Mouse (Mus musculus) cerebellum, adult 8-10 months (tissue): ENCODE results near the gene Krt84.

Source experiments
- DNase-seq: peaks from one replicate; pipeline ENCODE4 v3.0.0; 2022

Gene Krt84

DNA sequence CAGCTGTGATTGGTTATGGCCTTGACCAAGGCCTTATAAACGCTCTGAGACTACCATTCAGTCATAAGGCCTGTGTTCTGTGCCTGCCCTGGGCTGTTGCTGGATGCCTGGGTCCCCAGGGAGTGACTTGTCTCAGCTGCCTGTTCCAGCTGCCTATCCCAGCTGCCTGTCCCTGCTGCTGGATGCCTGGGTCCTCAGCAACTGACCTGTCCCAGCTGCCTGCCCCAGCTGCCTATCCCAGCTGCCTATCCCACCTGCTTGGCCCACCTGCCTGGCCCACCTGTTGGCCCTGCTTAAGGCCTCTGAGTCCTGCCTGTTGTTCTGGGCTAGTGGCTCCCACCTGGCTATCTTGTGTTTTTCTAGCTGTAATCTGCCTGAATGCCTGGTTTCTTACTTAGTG lies 38.4 kb downstream of the Krt84 start:
- no peak for DNase-seq

DNA sequence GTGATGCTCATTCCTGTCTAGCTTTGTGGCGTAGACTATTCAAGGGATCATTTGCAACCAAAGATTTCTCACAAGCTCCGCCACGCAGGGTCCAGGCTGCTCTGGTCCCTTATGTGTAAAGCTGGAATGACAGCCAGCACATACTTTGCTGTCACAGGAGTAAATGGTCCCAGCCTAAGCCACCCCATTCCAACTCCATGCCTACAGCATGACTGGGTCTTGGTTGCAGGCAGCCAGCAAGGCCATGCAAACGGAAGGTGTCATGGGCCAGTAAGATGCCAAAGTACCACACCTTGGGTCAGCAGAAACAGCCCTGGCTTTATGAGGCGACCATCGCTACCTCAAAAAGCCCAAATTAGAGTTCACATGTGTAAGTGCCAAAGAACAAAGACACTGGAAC lies 38.9 kb downstream of the Krt84 start:
- DNase-seq: no peak

DNA sequence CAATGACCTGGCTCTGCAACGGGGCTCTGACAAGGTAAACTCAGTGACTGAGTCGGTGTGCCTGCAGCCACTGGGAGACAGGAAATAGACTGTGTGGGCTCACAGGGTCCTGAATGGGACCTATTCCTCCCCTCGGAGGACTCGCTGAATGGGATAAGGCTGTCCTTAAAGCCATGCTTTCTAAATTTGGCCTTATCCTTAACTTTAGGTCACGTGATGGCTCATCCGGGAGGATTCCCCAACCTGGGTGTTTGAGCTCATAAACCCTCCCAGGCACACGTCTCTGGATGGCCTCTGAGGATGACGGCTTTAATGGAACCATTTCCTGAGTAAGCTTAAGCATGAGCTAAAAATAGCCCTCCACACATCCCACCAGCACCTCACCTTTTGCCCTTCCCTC lies 39.9 kb downstream of the Krt84 start:
- DNase-seq: no peak

DNA sequence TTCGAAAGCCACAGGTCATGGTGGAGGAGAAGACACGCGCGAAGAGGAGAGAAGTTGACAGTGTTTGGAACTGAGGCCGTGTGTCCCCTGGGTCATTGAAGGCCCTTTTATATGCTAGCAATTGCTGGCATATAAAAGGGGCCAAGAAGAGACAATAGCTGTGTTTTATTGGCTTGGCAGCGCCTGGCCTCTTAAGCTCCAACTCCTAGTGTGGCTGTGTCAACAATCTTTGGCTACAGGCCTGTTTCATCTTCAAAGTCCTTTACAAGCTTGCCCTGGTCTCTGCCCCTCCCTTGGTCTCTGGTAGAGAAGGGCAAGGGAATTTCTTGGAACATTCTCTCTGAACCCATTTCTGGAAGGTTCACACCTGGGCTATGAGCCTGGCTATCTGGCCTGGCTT lies 41.2 kb downstream of the Krt84 start, which contains the start of gene Krt83:
TSS of gene Krt83 (minus strand) at position 82 of the 400 bp plus-strand sequence.
- no peak for DNase-seq

DNA sequence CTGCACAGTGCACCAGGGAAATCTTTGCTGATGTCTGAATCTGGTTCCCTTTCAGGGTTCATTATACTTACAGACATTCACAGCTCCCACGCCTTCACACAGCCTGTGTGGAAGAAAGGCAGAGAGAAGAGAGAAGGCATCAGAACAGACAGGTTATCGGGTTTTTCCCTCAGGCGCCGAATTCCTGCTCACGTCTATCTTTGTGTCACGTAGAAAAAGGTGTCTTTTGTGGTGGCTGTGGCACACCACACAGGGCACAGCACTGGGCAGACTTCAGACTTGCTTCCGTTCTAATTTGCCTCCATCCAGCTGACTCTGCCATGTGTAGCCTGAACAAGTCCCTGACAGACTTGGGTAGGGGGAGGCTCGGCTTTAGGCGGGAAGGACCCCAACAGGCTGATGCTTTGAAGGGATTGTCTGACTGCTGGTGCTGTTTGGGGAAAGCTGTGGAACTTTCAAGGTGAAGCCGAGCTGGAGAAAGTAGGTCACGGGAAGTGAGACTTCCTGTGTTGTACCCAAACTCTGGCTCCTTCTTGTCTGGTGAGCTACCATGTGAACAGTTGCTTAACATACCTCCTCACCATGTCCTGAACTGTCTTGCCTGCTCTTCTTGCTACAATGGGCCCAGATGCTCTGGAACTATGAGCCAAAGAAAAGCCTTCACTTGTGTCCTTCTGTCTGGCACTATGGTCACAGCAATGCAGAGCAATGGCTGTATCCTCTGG lies 46.5 kb downstream of the Krt84 start:
- no peak for DNase-seq

DNA sequence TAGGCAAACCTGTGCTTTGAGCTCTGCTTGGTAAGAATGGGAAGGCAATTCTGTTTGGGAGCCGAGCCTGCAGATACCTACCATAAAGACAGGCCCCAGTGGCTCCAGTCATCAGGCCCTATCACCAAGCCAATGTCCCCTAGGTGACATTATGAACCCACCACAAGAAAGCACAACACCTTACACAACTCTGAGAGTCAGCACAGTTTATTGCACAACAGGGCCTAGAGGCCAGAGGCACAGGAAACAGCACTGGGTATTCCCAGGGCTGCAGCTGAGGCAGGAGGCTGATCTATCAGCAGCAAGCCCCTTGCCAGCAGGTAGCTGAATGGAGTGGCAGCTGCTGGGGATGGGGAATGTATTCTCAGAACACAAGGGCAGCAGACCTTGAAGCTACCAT lies 47.7 kb downstream of the Krt84 start:
- no peak for DNase-seq

DNA sequence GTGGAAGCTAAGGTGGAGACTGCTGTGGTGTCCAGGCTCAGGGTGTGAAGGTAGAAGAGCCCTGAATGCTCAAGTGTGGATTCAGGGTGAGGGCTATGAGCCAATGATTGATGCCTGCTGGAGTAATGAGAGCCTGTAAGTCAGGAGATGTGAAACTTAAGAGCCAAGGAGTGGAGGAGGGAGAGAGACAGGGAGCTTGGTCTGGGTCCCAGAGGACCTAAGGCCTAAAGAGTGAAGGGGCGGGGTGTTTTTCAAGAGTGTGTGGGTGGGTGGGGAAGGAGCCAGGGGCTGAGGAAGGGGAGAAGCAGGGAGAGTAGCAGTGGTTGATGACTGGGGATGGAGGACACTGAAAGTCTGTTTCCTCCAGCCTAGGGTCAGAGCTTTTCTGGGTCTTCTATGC lies 49.0 kb downstream of the Krt84 start:
- no peak for DNase-seq

DNA sequence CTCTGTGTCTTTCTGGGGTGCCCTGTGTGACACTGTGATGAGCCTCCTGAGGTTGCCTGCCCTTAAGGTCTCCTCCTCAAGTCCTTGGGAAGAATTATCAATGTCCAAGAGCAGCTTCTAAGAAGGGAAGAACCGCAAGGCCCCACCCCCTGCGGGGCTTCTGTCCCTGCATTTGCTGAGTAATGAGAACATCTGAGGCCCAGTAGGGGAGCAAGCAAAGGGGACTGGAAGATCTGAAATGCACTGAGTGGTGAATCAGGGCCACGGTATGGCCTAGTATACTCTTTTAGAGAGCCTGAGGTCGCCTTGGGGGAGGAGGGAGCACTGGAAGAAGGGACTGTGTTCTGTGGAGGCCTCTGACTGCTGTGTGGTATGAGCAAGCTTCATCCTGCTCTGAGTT lies 50.6 kb downstream of the Krt84 start:
- DNase-seq: no peak

DNA sequence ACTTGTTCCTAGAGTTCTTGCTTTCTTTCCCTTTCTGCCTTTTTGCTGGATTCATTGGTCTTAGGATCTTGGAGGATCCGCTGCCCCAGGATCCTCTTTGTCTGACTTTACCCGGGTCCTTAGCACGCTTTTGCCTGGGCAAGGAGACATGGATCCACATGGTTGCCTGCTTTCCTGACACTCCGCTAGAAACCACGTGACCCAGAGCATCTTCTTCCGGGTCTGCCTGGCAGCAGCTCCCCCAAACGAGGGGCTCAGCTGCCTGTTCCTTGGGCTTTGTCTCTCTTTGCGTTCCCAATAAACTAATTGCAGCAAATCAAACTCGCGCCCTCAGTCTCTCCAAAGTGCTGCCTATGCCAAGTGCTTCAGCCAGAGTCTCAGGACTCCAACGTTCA lies 53.0 kb downstream of the Krt84 start:
- DNase-seq: no peak

DNA sequence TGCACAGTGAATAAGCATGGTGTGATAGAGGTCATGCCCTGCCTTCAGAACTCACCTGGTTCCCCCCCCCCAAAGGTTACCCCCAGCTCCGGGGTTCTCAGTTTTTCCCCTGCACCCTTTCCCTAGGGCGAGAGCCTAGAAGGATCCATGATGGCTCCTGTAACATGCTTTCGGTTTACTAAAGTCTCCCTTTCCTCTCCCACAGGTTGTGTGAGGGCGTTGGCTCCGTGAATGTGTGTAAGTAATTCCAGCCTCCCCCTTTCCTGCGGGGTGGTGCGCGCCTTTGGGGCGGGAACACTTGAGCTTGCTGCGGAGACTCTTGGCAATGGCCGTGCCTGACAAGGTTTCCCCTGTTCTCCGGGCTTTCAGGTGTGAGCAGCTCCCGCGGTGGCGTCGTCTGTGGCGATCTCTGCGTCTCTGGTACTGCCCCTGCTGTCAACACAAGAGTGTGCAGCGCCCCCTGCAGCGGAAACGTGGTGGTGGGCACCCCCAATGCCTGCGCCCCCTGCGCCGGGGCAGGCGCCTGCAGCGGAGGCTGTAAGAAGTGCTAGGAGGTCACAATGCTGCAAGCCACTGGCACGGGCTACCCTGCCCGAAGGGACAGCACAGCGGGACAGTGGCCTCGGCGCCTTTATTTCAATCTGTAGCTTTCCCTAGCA lies 53.5 kb downstream of the Krt84 start:
- peak; percentile 12 for DNase-seq
